Mouse (Mus musculus) kidney, postnatal 14 days (tissue): ENCODE results near the gene Khsrp.
"Not testable (repeated sequence)": the region's sequence is repeated elsewhere in the genome, so short reads cannot be mapped to it uniquely, and the experiment has no call there.

ENCODE experiments used
- DNase-seq: peaks from one replicate; pipeline ENCODE4 v3.0.0; 2022; ENCODE audit warnings: mixed read lengths

Khsrp gene

DNA sequence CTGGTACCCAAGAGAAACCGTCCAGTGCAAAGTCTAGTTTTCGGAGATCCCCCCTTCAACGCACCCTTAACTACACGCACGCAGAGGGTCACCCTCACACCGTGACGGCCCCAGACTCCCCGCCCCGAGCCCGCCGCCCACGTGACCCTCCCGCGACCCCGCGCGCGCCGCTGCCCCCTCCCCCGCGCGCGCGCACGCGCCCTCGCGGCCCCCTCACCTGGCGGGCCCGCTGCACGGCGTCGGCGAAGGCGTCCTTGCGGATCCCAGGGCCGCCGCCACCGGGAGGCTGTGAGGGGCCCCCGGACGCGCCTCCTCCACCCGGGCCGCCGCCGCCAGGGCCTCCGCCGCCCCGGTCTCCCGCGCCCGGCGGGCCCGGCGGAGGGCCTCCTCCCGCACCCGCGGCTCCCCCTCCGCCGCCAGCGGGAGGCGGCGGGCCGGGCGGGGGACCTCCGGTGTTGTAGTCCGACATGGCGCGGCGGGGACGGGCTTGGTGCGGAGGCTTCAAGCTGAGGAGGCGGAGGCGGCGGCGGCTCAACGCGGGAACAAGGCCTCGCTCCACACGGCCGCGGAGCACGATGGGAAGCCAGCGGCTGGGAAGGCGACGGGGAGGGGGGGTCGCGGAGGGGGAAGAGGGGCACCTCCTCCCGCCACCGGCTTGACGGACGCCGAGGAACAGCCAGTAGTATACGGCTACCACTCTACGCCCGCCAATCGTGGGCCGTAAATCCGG, at the start of gene Khsrp:
Gene Khsrp (minus strand): TSS at position 592 of the 730 bp plus-strand sequence.
- DNase-seq: peak; percentile 60

DNA sequence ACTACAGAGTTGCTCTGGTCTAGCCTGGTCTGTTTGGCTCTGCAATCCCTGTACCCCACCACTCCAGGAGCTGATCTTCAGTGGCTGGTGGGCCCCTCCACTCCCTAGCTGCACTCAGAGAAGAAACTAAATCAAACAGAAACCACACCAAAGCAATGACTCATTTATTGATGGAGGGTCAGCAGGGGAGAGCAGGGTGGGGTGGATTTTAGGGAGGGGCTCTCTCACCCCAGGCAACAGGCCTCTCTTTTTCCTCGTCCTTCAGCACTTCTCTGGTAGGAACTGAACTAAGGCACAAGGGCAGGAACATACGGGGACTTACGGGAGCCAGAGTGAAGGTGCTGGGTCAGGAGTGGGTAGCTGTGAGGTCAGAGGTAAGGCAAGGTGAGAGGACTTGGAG, 48.6 kb upstream of the Khsrp start:
- no peak for DNase-seq

DNA sequence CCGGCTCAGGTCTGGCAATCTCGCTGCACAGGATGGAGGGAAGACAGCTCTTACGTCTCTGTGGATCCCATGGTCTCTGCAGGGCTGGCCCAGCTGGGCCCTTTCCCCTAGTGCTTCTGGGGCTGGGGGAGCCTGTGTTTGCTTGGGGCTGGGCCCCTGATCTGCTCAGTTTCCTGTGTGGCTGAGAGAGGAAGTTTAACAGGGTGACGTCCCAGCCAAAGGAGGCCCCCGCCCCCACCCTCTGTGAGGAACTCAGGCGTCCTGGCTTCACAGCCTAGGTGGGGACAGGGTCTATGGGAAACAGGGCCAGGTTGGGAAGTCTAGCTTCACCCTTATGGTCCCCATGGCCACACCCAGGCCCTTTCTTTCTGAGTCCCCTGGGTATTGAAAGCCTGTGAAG, 47.0 kb upstream of the Khsrp start, which contains the start of gene Dennd1c:
Gene Dennd1c (minus strand): TSS at position 179 of the 400 bp plus-strand sequence.
- no peak for DNase-seq

DNA sequence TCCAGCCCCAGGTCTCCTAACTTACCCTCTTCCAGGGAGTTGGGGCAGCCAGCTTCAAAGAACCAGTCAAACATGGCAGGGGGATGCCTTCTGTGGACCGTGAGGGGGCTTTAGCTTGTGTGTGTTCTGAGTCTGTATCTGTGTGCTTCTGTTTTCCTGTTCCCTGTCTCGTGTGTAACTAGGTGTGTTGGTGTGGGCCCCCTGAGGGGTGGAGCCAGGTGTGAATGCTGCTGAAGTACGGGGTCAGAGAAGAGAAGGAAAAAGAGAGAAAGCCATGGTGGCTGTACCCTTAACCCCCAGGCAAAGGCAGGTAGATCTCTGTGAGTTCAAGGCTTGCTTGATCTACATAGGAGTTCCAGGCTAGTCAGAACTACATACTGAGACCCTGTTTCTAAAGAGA, 45.6 kb upstream of the Khsrp start:
- no peak for DNase-seq

DNA sequence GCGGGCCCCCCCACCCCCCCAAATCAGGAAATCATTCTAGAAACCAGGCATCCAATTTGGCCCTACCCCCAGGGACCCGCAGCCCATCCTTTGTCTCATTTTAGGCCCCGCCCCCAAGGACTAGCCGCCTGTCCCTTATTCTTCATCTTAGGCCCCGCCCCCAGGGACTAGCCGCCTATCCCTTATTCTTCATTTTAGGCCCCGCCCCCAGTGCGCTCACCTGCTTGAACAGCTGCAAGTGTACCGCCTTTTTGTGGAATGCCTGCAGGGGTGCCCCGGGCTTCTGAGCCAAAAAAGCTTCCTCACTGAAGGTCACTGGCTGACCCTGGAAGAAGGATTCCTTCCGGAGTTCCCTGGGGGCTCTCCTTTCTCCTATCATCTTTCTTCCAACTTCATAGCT, 39.4 kb upstream of the Khsrp start:
- DNase-seq: peak; percentile 53

DNA sequence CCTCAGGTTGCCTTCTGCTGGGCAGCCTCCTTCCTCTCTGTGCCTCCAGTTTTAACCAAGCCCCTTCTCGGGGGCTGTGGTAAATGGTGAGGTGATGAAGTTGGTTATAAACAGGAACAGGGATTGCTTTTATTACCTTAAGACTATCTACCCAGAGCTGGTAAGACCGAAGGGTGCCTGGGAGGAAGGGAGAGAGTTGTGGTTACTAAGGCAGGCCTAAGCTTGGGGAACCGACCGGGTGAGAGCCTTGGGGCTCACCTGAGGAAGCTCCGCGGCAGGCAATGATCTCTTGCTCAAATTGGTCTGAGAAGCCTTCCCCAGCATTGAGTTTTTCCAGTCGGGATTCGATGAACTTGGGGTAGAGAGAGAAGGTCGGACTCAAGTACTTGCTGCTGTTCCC, 39.0 kb upstream of the Khsrp start:
- no peak for DNase-seq

DNA sequence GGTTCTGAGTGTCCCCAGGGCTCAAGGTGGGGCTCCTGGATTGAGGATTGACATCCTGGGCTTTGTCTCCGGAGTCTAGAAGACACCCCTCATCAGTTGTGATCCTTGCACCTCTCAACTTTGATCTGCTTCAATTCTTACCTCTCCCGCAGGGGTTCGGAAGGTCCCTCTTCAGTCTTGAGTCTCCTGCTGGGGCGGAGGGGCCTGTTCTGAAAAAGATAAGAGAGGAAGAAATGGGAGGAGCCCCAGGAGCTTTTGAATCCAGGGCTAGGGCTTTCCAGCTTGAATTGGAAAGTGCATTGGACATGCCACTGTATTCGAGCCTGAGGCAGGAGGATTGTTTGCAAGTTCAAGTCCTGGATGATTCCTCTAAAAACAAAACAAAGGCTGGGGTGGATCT, 35.6 kb upstream of the Khsrp start:
- DNase-seq: no peak

DNA sequence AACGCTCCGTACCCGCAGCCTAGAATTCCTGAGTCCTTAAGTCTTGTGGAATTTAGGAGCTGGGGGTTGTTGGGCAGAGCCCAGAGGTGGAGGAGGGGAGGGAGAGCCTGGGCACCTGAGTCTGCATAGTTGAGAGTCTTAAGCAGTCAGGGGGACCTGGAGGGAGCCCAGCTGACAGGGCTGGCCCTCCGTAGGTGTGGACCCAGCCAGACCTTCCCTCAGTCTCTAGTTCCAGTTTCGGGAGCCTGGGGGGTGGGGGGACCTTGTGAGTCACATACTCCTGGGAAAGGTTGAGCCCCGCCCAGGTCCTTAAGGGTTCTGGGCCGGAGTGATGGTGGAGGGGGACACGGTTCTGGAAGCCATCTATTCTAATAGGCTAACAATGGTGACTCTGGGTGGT, 31.7 kb upstream of the Khsrp start:
- DNase-seq: peak; percentile 44

DNA sequence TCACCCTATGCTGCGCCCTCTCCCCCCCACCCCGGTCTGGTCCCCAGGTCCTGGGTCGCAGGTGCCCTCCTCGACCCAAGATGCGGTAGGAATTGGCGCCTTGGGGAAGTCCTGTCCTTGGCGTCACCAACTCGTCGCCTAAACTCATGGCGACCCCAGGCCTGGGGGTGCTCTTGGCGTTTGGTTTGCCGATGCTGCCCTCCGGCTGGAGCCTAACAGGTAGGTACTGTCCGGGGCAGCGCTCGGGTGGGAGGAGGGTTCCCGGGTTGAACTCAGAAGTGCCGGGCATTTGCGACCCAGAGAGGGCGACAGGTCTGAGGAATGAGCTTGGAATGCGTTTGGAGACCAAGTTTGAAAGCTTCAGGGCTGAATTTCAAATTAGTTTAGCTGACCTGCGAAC, 31.2 kb upstream of the Khsrp start:
- DNase-seq: no peak

DNA sequence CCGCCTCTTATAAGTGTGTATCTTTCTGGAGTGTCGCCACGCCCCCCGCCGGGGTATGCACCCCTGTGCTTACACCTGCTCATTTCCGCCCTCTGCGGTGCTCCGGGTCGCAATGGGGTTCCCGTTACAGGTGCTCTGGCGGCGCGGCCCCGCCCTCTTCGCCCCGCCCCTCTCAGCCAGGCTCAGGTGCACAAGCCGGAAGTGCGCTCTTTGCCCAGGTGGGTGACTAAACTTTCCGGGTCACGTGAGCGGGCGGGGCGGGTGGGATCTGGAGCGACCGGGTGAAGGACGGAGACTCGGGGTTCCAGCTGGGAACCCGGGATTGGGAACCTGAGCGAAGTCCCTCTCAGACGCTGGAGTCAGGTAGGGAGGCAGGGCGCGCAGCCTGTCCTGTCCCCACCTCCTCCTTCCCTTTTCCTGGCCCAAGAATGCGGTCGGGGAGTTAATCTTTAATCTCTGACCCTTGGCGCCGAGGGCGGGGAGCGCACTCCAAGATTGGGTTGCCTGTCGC, 30.7 kb upstream of the Khsrp start:
- DNase-seq: peak; percentile 90

DNA sequence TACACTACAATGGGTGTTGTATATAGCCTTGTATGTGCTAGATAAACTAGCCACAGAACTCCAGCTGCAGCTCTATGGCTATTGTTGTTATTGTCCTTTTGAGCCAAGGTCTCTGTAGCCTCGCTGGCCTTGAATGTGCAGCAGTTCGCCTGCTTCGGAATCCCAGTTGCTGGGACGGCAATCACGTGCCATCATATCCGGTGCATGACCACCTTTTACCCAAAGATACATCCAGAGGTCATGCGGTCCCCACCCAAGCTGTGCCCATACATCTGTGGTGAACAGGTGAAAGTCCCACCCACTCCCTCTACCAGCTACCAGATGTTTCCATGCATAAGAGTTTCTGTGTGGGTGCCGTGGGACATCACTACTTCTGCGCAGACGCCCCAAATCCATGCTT, 29.7 kb upstream of the Khsrp start:
- DNase-seq: peak; percentile 21

DNA sequence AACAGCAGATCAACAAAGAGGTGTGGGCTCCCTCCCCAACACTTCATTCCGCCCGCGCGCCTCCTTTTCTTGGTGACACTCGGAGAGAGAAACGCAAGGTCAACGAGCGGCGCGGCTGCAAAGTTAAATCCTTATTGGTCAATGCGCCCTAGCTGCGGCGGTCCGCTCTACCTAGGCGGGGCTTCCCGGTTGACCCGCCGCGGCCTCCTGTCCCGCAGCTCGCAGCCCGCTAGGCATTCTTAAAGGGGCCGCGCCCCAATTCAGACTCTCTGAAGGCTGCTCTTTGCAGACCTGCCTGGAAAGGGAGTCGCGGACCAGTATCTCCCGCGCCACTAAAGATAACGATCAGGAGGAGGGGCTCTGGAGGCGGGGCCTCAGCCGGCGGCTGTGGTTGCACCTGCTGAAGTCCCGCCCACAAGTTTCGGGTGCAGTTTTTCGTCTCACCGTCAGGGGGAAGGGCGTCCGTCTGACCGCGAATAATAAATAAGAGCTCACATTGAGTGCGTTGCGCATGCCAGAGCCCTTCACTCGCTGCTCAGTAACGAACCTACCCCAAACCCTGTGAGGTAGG, 29.0 kb upstream of the Khsrp start:
- peak; percentile 96 for DNase-seq

DNA sequence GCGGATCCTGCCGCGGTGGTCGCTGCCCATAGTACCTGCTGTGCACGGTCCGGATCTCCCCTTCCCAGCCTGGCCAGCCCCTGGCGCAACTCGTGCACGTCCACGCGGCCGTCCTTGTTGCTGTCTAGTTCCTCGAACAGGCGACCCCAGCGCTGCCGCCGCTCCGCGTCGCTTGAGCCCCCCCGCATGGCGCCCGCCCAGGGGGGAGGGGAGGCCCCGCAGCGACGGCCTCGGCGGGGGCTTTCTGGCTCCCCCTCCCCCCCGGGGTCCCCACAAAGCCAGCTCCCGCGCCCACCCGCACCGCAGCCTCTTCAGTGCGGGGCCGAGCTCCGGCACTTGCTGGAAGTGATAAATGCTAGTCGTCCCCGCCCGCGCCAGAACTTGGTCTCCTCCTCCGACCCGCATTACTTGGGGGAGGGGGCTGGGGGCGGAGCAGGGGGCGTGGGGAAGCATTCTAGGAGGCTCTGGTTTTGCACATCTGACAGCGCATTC, 28.2 kb upstream of the Khsrp start, which contains the start of gene Slc25a23:
Gene Slc25a23 (minus strand): TSS at position 378 of the 492 bp plus-strand sequence.
- peak; percentile 84 for DNase-seq

DNA sequence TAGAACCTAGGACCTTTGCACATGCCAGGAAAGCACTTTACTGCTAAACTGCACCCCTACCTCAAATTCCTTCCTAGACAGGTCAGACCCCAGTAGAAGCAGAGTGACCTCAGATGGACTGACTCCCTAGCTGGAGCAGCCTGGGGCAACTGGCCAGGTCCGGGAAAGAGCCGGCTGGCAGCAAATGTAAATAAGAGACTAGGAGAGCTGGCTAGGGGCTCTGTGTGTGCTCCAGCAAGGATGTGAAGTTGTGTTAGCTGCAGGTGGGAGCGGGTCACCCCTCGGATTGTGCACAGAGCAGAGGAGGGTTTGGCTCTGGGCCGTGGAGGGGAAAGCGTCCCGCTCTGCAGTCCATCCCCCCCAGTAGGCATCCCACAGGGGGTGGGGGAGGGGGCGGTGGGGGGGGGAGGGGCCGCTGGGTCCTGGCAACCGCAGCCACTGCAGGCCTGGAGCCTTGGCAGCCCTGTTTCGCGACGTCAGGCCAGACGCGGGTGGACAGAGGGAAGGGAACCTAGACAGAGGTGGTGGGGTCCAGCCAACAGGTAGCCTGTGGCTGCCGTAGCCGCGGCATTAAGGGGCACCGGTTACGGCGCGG, 27.7 kb upstream of the Khsrp start, which contains the start of gene Crb3:
Gene Crb3 (plus strand): TSS at position 215 of the 595 bp plus-strand sequence.
- DNase-seq: peak; percentile 52

DNA sequence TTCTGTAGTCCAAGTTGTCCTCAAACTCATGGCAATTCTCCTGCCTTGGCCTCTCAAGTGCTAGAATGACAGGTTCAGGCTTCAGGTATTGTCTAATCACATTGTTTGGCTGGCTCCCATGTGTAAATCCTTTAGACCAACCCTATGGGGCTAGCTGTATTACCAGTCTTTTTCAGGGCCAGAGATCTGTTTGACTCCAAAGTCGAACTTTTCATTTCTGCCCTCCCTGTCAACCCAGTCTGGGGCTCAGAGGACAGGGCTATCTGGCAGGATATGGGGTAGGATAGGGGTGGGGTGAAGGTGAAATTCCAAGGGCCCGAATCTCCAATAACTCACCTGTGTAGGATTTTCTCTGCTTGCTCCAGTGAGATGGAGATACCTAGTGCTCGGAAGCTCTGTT, 24.9 kb upstream of the Khsrp start:
- DNase-seq: no peak

DNA sequence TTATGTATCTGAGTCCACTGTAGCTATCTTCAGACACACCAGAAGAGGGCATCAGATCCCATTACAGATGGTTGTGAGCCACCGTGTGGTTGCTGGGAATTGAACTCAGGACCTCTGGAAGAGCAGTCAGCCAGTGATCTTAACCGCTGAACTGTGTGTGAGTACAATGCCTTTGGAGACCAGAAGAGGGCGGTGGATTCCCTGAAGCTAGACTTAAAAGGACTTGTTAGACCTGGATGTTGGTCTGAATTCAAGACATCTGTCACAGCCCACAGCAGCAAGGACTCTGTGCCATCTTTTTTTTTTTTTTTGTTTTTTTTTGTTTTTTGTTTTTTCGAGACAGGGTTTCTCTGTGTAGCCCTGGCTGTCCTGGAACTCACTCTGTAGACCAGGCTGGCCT, 20.4 kb upstream of the Khsrp start:
- DNase-seq: not testable (repeated sequence)

DNA sequence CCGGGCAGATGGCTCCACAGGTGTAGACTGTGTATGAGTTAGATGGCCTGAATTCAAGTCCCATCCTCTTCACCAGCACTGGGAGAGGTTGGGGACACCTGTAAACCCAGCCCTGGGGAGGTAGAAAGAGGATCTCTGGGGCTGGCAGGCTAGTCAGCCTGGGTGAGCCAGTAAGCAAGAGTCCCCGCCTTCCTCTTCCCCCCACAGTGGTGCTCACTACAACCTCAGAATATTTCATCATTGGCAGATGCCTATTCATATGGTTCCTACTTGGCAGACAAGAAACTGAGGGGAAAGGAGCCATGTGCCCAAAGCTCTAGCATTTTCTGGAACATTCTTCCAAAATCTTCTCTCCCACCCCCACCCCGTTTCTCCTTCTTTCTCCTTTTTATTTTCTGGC, 17.5 kb upstream of the Khsrp start:
- no peak for DNase-seq

DNA sequence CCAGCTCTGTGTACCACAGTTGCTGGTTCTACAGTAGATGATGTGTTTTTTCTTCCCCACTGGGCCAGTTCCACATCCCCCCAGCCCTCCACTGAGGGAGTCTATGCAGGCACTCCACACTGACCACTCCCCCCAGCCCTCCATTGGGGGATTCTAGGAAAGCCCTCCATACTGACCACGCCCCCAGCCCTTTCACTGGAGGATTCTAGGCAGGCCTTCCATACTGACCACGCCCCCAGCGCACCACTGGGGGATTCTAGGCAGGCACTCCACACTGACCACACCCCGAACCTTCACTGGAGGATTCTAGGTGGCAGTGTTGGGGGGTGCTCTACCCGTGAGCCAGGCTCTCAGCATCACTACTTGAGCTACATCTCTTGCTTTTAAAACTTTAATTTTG, 16.1 kb upstream of the Khsrp start:
- DNase-seq: no peak

DNA sequence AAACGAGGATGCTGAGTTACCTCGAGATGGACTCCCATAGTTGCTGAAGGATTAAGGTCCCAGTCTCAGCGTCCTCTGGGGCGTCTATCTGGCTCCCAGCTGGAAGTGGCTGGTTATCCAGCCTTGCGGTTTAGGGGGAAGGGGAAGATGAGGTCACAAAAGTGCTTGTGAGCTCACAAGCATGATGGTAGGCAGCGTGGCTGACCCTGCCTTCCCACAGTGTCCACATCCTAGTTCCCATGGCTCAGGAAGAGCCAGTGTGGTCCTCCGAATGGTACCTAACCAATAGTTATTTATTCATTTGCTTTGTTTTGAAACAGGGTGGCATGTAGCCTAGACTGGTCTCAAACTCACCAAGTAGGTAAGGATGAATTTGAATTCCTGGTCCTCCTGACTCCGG, 10.2 kb upstream of the Khsrp start, which contains the start of gene Slc25a41:
Gene Slc25a41 (minus strand): TSS at position 101 of the 400 bp plus-strand sequence.
- no peak for DNase-seq

DNA sequence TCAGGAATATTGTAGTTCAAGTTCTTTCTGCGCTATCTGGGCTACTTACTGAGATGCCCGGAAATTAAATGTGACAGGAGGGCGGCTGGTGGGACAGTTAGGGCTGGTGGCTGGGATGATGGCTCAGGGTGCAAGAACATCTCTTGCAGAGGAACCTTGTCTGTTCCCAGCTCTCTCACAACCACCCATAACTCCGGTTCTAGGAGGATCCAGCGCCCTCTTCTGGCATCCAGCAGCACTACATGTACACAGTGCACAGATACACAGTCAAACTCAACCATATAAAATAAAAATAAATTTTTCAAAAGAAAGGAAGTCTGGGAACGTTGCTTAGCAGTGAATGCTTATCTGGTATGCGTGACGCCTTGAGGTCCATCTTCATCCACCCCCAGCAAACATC, 7.7 kb upstream of the Khsrp start:
- DNase-seq: no peak

DNA sequence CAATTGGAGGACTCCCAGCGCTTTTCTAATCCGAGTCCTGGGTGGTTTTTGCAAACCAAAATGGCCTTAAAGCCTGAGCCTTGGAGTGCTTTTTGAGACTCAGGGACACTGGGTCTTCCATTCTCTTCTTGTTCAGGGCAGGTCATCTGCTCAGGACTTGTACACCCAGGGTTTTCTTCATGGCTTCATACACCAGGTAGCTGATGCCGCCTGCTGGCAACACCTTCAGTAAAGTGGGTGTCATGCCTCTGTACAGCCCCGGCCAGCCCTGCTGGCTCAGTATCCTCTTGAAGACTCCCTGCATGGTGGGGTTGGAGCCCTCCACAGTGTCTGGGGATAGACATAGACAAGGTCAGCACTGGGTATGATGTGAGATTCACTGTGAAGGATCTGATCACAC, 1.5 kb upstream of the Khsrp start:
- no peak for DNase-seq

DNA sequence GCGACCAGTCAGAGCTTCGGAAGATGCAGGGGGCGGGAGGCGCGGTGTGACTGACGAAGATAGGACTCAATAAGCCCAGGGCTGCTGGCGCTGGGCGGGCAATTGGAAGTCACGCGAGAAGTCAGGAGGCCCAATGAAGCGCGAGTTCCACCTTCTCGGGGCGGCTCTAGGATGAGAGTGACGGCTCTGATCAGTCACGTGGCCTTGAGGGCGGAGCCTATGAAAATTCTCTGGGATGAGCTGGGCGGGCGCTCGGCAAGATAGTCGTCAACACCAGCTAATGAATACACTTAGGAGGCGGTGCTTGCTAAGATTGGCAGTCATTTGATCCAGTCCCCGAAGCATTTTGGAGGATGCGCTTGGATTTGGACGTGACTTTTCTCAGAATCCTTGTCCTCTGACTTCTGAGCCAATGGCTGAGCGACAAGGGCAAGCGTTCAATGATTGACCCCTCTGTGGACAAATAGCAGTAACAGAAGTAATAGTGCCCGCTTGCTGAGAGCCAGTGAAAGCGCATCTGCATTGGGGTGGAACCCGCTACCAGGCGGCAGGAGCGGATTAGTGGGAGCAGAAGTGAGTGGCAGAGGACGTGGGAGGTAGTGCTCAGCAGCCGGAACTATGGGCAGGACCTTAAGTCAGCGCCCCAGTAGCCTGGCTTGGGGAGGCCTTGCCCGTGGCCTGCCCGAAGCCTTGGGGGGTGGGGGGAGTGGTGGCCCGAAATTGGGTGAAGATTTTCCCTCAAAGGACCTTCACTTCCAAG, 519 bp upstream of the Khsrp start:
- DNase-seq: peak; percentile 100

DNA sequence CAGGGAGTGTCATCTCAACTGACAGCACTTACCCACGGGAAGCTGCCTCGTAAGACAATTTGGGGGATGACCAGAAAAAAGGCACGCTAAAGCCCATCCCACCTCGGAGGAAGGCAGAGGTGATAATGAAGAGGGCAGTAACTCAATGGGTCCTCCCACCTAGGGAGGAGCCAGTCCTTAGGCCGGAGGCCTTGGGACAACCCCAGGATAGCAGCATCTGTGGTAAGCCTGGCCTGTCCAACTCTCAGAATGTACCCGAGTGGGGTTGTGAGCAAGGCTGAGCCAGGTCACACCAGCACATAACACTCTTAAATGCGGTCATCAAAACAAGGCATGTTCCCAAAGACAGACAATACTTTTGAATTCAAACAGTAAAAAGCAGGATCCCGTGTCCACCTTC, 1.6 kb downstream of the Khsrp start:
- DNase-seq: peak; percentile 26
